Mouse (Mus musculus) midbrain, embryonic 14.5 days (tissue): ENCODE data around the gene Slc2a4. TPM values are rescaled to one million over a fixed set of nuclear protein-coding genes. Genes with fewer than 3 reads are reported as not detected.

Experiments used
- ATAC-seq: fragments of 200-750 bp; cut with Nextera tagmentation; 2 replicates; pipeline ENCODE4 v1.8.0; 2017; ENCODE audit warnings: moderate number of reproducible peaks, moderate library complexity; ENCODE audit not compliant: low FRiP score, low TSS enrichment
- DNase-seq: peaks from one replicate; pipeline ENCODE4 v3.0.0-alpha.2; 2015
- H3K27ac ChIP-seq: fragments of 300-500 bp; sonication (generic); replicated peaks from 2 replicates; pipeline ENCODE4 v1.5.1; 2014; ENCODE audit warnings: mild to moderate bottlenecking, low read depth, low read length, moderate library complexity
- H3K27me3 ChIP-seq: fragments of 300-500 bp; sonication (generic); 2 replicates; pipeline ENCODE4 v1.6.1; 2014; ENCODE audit warnings: low read length, control low read depth, mixed read lengths; ENCODE audit not compliant: control insufficient read depth, insufficient read depth
- H3K36me3 ChIP-seq: fragments of 300-500 bp; sonication (generic); 2 replicates; pipeline ENCODE4 v1.6.1; 2014; ENCODE audit warnings: low read length, control low read depth; ENCODE audit not compliant: control insufficient read depth, insufficient read depth
- H3K4me1 ChIP-seq: fragments of 300-500 bp; sonication (generic); 2 replicates; pipeline ENCODE4 v1.6.1; 2014; ENCODE audit warnings: mild to moderate bottlenecking, antibody characterized with exemption, low read length, control low read depth; ENCODE audit not compliant: control insufficient read depth, insufficient read depth
- H3K4me2 ChIP-seq: fragments of 300-500 bp; sonication (generic); 2 replicates; pipeline ENCODE4 v1.6.1; 2014; ENCODE audit warnings: mild to moderate bottlenecking, low read length, moderate library complexity
- H3K4me3 ChIP-seq: fragments of 300-500 bp; sonication (generic); replicated peaks from 2 replicates; pipeline ENCODE4 v1.5.1; 2014; ENCODE audit warnings: low read depth, low read length
- H3K9ac ChIP-seq: fragments of 300-500 bp; sonication (generic); replicated peaks from 2 replicates; pipeline ENCODE4 v1.6.1; 2014; ENCODE audit warnings: mild to moderate bottlenecking, low read length, moderate library complexity
- H3K9me3 ChIP-seq: fragments of 300-500 bp; sonication (generic); 2 replicates; pipeline ENCODE4 v1.6.1; 2016; ENCODE audit warnings: low read length, control low read depth, mixed read lengths; ENCODE audit not compliant: control insufficient read depth
- WGBS: fragments of 180-500 bp; shearing (Covaris S2); extraction: QIAGEN DNeasy Blood & Tissue Kit; methylation state at CpG from one replicate; pipeline ENCODE4 v1.1.7; 2014; 5-methylcytosine and 5-hydroxymethylcytosine counted together
- microRNA-seq: library from miRNA; unstranded; fragments of <30 nt; microRNA quantifications from one replicate; pipeline ENCODE4, GENCODE M21; 2016
- polyA plus RNA-seq: library from polyadenylated mRNA; unstranded; fragments of >200 nt; fragmentation: Nextera tagmentation; extraction: Ambion mirVana; gene quantifications from 2 replicates; pipeline ENCODE4 v1.2.1, GENCODE M21; 2014

Gene Slc2a4
- polyA plus RNA-seq, 1 experiment from 2014 or later = 4.5 TPM

- ATAC-seq = peak; percentile 93
- peak within 1 kb of the TSS; percentile 87 for H3K9ac ChIP-seq
- H3K4me2 ChIP-seq = peak within 1 kb of the TSS; percentile 91
- no peaks in the 10 kb centered on the region for H3K27me3 ChIP-seq
- H3K4me1 ChIP-seq = peaks cover 25% of the 10 kb centered on the region
- peak; percentile 95 for DNase-seq
- H3K4me3 ChIP-seq = peak within 1 kb of the TSS; percentile 88
- WGBS = under 1% methylated on average over 38 of the region's 38 CpGs
- peak within 1 kb of the TSS; percentile 97 for H3K27ac ChIP-seq
- H3K36me3 ChIP-seq = peaks cover 24% of the 10 kb centered on the region
- no peaks in the 10 kb centered on the region for H3K9me3 ChIP-seq
Measured at GRCm38 (mm10) chr11:69900471-69901405, 47.2 kb downstream of the Slc2a4 start, which contains the start of the genes 2810408A11Rik and Neurl4. Gene 2810408A11Rik (minus strand): TSS chr11:69900987. Gene Neurl4 (plus strand): TSS chr11:69901072.

- 24% methylated on average over 4 of the region's 4 CpGs for WGBS
- Histone ChIP-seq H3K9me3 (no peaks in the 10 kb centered on the region), H3K27ac (0 out of 2 replicates have a peak overlapping the region, but pooled peaks have one; percentile 9), H3K4me1 (peaks cover 25% of the 10 kb centered on the region), H3K4me2 (peak overlapping the region; percentile 91), H3K4me3 (peak overlapping the region; percentile 88), H3K27me3 (no peaks in the 10 kb centered on the region), H3K36me3 (peaks cover 17% of the 10 kb centered on the region), H3K9ac (peak overlapping the region; percentile 87)
- DNase-seq = peak; percentile 49
- no peak for ATAC-seq
Measured at GRCm38 (mm10) chr11:69899870-69900269, 48.1 kb downstream of the Slc2a4 start.

- H3K36me3 ChIP-seq = no peaks in the 10 kb centered on the region
- no peak within 1 kb of the TSS for H3K9ac ChIP-seq
- 68% methylated on average over 4 of the region's 4 CpGs for WGBS
- DNase-seq (no peak), ATAC-seq (no peak)
- no peak within 1 kb of the TSS for H3K27ac ChIP-seq
- no peaks in the 10 kb centered on the region for H3K9me3 ChIP-seq
- H3K4me2 ChIP-seq = no peak within 1 kb of the TSS
- peaks cover 15% of the 10 kb centered on the region for H3K4me1 ChIP-seq
- no peak within 1 kb of the TSS for H3K4me3 ChIP-seq
- H3K27me3 ChIP-seq = no peaks in the 10 kb centered on the region
Measured at GRCm38 (mm10) chr11:69895291-69895690, 52.7 kb downstream of the Slc2a4 start, which contains the start of gene Acap1. Gene Acap1 (minus strand): TSS chr11:69895539.

GRCm38 (mm10) chr11:69894671-69895070 is 53.3 kb downstream of the Slc2a4 start:
- peaks cover 12% of the 10 kb centered on the region for H3K4me1 ChIP-seq
- H3K36me3 ChIP-seq = no peaks in the 10 kb centered on the region
- no peak overlapping the region for H3K4me3 ChIP-seq
- WGBS = 84% methylated on average over 5 of the region's 5 CpGs
- no peak overlapping the region for H3K27ac ChIP-seq
- H3K9me3 ChIP-seq = no peaks in the 10 kb centered on the region
- H3K4me2 ChIP-seq = no peak overlapping the region
- H3K27me3 ChIP-seq = no peaks in the 10 kb centered on the region
- ATAC-seq = no peak
- no peak overlapping the region for H3K9ac ChIP-seq
- no peak for DNase-seq

Small RNA genes lying within 50 kb of the gene (microRNA-seq; reads per million reads assigned to microRNA genes)
- not detected for gene Gm44349

Other genes with a start within 250 kb of the Slc2a4 start
- gene Polr2a, start 189.6 kb downstream of the Slc2a4 start, polyA plus RNA-seq = 20.0 and 30.7 TPM in 2 replicates
- gene Slc35g3, start 186.2 kb downstream of the Slc2a4 start, polyA plus RNA-seq = 0.14 TPM in 1 of 2 replicates, not detected in the other
- gene Zbtb4, start 182.3 kb downstream of the Slc2a4 start, polyA plus RNA-seq = 3.8 and 4.2 TPM in 2 replicates
- 0.80 and 1.3 TPM in 2 replicates for gene Chrnb1, start 152.2 kb downstream of the Slc2a4 start, polyA plus RNA-seq
- gene Fgf11, start 146.3 kb downstream of the Slc2a4 start, polyA plus RNA-seq = 3.2 and 3.6 TPM in 2 replicates
- gene Tmem102, start 142.6 kb downstream of the Slc2a4 start, polyA plus RNA-seq = 0.58 and 0.82 TPM in 2 replicates
- gene Gm39566, start 132.9 kb downstream of the Slc2a4 start, polyA plus RNA-seq = not detected in 2 replicates
- gene Spem2, start 129.7 kb downstream of the Slc2a4 start, polyA plus RNA-seq = not detected in 2 replicates
- gene Spem1, start 126.0 kb downstream of the Slc2a4 start, polyA plus RNA-seq = 0.49 and 0.85 TPM in 2 replicates
- gene Nlgn2, start 110.4 kb downstream of the Slc2a4 start, polyA plus RNA-seq = 25.1 and 32.4 TPM in 2 replicates
- gene Tmem256, start 109.7 kb downstream of the Slc2a4 start, polyA plus RNA-seq = 313 and 417 TPM in 2 replicates
- gene Plscr3, start 101.8 kb downstream of the Slc2a4 start, polyA plus RNA-seq = 41.3 and 51.9 TPM in 2 replicates
- gene Tnk1, start 89.5 kb downstream of the Slc2a4 start, polyA plus RNA-seq = not detected in 2 replicates
- not detected in 2 replicates for gene Tmem95, start 70.2 kb downstream of the Slc2a4 start, polyA plus RNA-seq
- 0.74 and 1.0 TPM in 2 replicates for gene Kctd11, start 66.8 kb downstream of the Slc2a4 start, polyA plus RNA-seq
- gene Acap1, start 52.6 kb downstream of the Slc2a4 start, polyA plus RNA-seq = 0.17 and 0.30 TPM in 2 replicates
- 9.4 and 13.0 TPM in 2 replicates for gene 2810408A11Rik, start 47.2 kb downstream of the Slc2a4 start, polyA plus RNA-seq
- 27.5 and 29.0 TPM in 2 replicates for gene Neurl4, start 47.1 kb downstream of the Slc2a4 start, polyA plus RNA-seq
- gene Gps2, start 34.3 kb downstream of the Slc2a4 start, polyA plus RNA-seq = 56.4 and 62.4 TPM in 2 replicates
- gene Eif5a, start 26.2 kb downstream of the Slc2a4 start, polyA plus RNA-seq = 1,083 and 1,099 TPM in 2 replicates
- gene Ybx2, start 12.4 kb downstream of the Slc2a4 start, polyA plus RNA-seq = 4.3 and 10.4 TPM in 2 replicates
- gene Cldn7, start 16.6 kb upstream of the Slc2a4 start, polyA plus RNA-seq = 0.20 TPM in 1 of 2 replicates, not detected in the other
- 24.4 and 39.0 TPM in 2 replicates for gene Ctdnep1, start 33.0 kb upstream of the Slc2a4 start, polyA plus RNA-seq
- gene Elp5, start 34.3 kb upstream of the Slc2a4 start, polyA plus RNA-seq = 162 and 193 TPM in 2 replicates
- 616 and 626 TPM in 2 replicates for gene Gabarap, start 43.0 kb upstream of the Slc2a4 start, polyA plus RNA-seq
- gene Phf23, start 47.6 kb upstream of the Slc2a4 start, polyA plus RNA-seq = 41.3 and 48.9 TPM in 2 replicates
- 22.9 and 23.0 TPM in 2 replicates for gene Dvl2, start 52.4 kb upstream of the Slc2a4 start, polyA plus RNA-seq
- gene Acadvl, start 67.2 kb upstream of the Slc2a4 start, polyA plus RNA-seq = 43.2 and 49.6 TPM in 2 replicates
- 33.1 and 41.0 TPM in 2 replicates for gene Dlg4, start 68.8 kb upstream of the Slc2a4 start, polyA plus RNA-seq
- gene Asgr1, start 105.9 kb upstream of the Slc2a4 start, polyA plus RNA-seq = 0.26 and 1.4 TPM in 2 replicates
- gene Asgr2, start 144.5 kb upstream of the Slc2a4 start, polyA plus RNA-seq = not detected in 2 replicates
- gene Mgl2, start 182.1 kb upstream of the Slc2a4 start, polyA plus RNA-seq = 0.75 TPM in 1 of 2 replicates, not detected in the other
- 1.4 TPM in 1 of 2 replicates, not detected in the other for gene Clec10a, start 208.0 kb upstream of the Slc2a4 start, polyA plus RNA-seq